Mouse (Mus musculus) intestine, postnatal 0 days (tissue): ENCODE results near the gene Hnrnpll. TPM values are rescaled to one million over a fixed set of nuclear protein-coding genes. Genes with fewer than 3 reads are reported as not detected.
A peak's percentile ranks its signal among the peaks of the same experiment; 100 is the strongest.

Experiments
- ATAC-seq: fragments of 200-750 bp; cut with Nextera tagmentation; 2 replicates; pipeline ENCODE4 v1.8.0; 2017; ENCODE audit warnings: mild to moderate bottlenecking, moderate TSS enrichment, moderate library complexity
- H3K27ac ChIP-seq: fragments of 300-500 bp; sonication (generic); 2 replicates; pipeline ENCODE4 v1.5.1; 2014; ENCODE audit warnings: mild to moderate bottlenecking, low read depth, low read length, moderate library complexity
- H3K27me3 ChIP-seq: fragments of 300-500 bp; sonication (generic); replicated peaks from 2 replicates; pipeline ENCODE4 v1.6.1; 2014; ENCODE audit warnings: low read length, mixed read lengths; ENCODE audit not compliant: control insufficient read depth, insufficient read depth
- H3K36me3 ChIP-seq: fragments of 300-500 bp; sonication (generic); 2 replicates; pipeline ENCODE4 v1.6.1; 2014; ENCODE audit warnings: mild to moderate bottlenecking, moderate library complexity; ENCODE audit not compliant: control insufficient read depth, insufficient read depth
- H3K4me1 ChIP-seq: fragments of 300-500 bp; sonication (generic); replicated peaks from 2 replicates; pipeline ENCODE4 v1.6.1; 2014; ENCODE audit warnings: antibody characterized with exemption, low read length, mixed read lengths; ENCODE audit not compliant: control insufficient read depth, insufficient read depth
- H3K4me2 ChIP-seq: fragments of 300-500 bp; sonication (generic); replicated peaks from 2 replicates; pipeline ENCODE4 v1.6.1; 2014; ENCODE audit warnings: low read depth, mild to moderate bottlenecking, moderate library complexity
- H3K4me3 ChIP-seq: fragments of 300-500 bp; sonication (generic); 2 replicates; pipeline ENCODE4 v1.5.1; 2014; ENCODE audit warnings: low read depth, low read length
- H3K9ac ChIP-seq: fragments of 300-500 bp; sonication (generic); 2 replicates; pipeline ENCODE4 v1.6.1; 2014; ENCODE audit warnings: mild to moderate bottlenecking, low read depth, low read length
- H3K9me3 ChIP-seq: fragments of 300-500 bp; sonication (generic); 2 replicates; pipeline ENCODE4 v1.6.1; 2016; ENCODE audit warnings: mixed run types; ENCODE audit not compliant: control insufficient read depth
- CTCF ChIP-seq: sonication (generic); IDR thresholded peaks from 2 replicates; pipeline ENCODE4 v1.5.1; 2016; ENCODE audit warnings: low read depth, mild to moderate bottlenecking, control low read depth, antibody characterized with exemption, moderate library complexity
- WGBS: fragments of 180-500 bp; shearing (Covaris S2); extraction: QIAGEN DNeasy Blood & Tissue Kit; methylation state at CpG from one replicate; pipeline ENCODE4 v1.1.7; 2014; 5-methylcytosine and 5-hydroxymethylcytosine counted together
- polyA plus RNA-seq: library from polyadenylated mRNA; unstranded; fragments of >200 nt; fragmentation: Nextera tagmentation; extraction: Ambion mirVana; gene quantifications from 2 replicates; pipeline ENCODE4 v1.2.1, GENCODE M21; 2015

The Hnrnpll gene
- polyA plus RNA-seq, 1 experiment from 2014 or later, result 21.9 TPM

DNA sequence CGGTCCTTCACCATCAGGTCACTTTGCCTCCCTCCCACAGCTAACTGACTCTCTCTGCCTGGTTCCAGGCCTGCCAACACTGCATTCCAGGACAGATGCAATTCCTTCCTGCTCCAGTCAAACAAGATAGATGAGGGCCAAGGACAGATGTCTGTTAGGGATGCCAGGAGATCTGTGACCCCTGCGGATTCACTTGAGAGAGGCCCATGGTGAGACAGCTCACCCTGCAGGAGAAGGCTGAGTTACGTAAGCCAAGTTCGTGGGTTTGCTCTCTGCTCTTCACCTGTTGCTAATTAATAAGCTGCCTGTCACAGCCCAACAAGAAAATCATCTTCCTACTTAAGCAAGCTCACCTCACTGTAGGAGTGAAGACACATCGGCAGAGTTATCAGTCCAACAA lies 63.1 kb downstream of the Hnrnpll start:
- Histone ChIP-seq H3K27me3 (no peaks in the 10 kb centered on the region), H3K4me1 (no peaks in the 10 kb centered on the region), H3K9ac (no peak overlapping the region), H3K4me2 (no peak overlapping the region), H3K27ac (no peak overlapping the region), H3K9me3 (no peaks in the 10 kb centered on the region), H3K4me3 (no peak overlapping the region), H3K36me3 (no peaks in the 10 kb centered on the region)
- 78% methylated on average over 5 of the region's 5 CpGs for WGBS
- ATAC-seq, result no peak
- no peak for TF ChIP-seq CTCF

DNA sequence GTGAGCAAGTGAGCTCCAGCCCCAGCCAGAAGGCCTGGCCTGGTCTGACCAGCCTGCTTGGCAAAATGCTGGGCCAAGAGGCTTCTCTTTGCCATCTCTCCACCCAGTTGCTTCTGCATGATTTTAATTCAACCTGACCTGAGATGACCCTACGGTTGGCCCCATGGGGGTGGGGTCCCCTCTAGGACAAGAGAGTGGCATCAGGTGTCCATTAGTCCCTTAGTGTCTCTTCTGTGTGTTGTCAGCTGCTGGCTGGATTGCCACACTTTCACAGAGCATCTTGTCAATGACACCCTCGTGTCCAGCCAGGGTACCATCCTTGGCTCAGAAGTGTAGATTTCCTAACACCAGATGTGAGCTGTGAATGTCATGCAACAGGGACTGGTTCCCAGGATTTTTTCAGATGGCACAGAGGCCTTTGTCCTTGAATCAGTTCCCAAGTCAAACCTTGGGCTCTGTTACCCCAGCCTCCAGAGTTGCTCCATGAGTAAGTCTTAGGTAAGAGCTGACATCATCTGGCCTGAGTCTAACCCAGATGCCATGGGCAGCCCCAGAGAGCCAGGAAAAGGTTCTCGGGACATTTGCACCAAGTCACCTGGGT lies 66.9 kb downstream of the Hnrnpll start:
- Histone ChIP-seq H3K36me3 (no peaks in the 10 kb centered on the region), H3K4me2 (no peak overlapping the region), H3K27me3 (no peaks in the 10 kb centered on the region), H3K9me3 (no peaks in the 10 kb centered on the region), H3K9ac (no peak overlapping the region), H3K4me3 (no peak overlapping the region), H3K4me1 (no peaks in the 10 kb centered on the region), H3K27ac (no peak overlapping the region)
- TF ChIP-seq CTCF, result no peak
- ATAC-seq, result no peak
- WGBS, result 87% methylated on average over 3 of the region's 3 CpGs

GRCm38 (mm10) chr17:79992114-79992513 lies 70.0 kb downstream of the Hnrnpll start:
- H3K4me2 ChIP-seq, result no peak overlapping the region
- ATAC-seq, result no peak
- H3K36me3 ChIP-seq, result no peaks in the 10 kb centered on the region
- H3K4me3 ChIP-seq, result no peak overlapping the region
- no peak overlapping the region for H3K9ac ChIP-seq
- no peak overlapping the region for H3K27ac ChIP-seq
- peak; percentile 40 for TF ChIP-seq CTCF
- H3K4me1 ChIP-seq, result no peaks in the 10 kb centered on the region
- WGBS, result 80% methylated on average over 3 of the region's 3 CpGs
- no peaks in the 10 kb centered on the region for H3K27me3 ChIP-seq
- no peaks in the 10 kb centered on the region for H3K9me3 ChIP-seq

DNA sequence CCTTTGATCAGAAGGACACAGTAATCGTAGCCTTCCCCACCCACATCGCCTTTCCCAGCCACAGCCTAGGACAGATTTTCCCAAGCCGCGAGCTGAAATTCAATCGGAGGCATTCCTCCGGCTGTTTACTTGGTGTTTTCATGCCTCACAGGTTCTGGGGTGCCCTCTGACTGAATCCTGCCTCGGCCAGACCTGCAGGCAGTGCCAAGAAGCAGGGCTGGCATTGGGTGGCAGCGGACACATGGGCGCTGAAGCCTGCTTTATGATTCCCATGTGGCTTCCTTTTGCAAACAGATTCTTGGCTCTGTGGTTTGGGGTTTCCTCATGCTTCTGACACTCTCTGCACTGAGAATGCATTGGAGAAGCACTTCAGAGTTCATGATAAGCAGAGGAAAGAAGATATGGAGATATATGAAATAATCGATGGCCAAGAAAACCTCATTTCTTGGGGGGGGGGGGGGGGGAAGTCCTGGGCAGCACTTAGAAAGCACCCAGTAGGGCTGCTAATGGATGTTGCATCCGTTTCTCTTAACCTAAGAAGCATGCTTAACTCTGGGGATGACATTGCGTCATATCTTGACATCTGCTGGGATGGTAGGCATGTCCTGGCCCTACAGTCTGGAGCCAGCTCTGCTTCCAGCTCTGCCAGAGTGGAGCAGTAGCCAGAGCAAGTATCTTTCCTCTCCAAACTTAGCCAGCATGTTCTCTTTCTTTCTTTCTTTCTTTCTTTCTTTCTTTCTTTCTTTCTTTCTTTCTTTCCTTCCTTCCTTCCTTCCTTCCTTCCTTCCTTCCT lies 70.8 kb downstream of the Hnrnpll start:
- Histone ChIP-seq H3K9me3 (no peaks in the 10 kb centered on the region), H3K9ac (no peak overlapping the region), H3K36me3 (no peaks in the 10 kb centered on the region), H3K27me3 (no peaks in the 10 kb centered on the region), H3K4me2 (no peak overlapping the region), H3K4me1 (no peaks in the 10 kb centered on the region), H3K4me3 (no peak overlapping the region), H3K27ac (no peak overlapping the region)
- WGBS, result 81% methylated on average over 12 of the region's 12 CpGs
- ATAC-seq, result no peak
- no peak for TF ChIP-seq CTCF

DNA sequence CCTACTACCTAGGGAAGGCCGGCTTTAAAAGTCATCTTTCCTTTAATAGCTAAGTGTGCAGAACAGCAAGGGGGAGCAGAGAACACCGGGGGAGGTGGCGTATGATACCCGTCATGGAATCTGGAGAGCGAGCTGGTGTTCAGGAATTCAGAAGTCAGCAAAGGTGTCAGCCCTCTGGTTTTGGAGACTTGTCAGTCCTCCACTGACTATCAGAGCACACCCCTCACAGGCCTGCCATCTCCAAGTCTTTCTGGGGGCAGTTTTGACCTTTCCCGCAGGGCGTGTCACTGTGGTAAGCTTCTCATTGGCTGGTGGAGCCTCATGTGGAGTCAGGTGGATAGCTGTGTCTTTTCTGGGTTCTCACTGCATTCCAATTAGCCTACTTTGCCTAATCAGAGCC lies 72.0 kb downstream of the Hnrnpll start:
- Histone ChIP-seq H3K4me1 (no peaks in the 10 kb centered on the region), H3K9me3 (no peaks in the 10 kb centered on the region), H3K36me3 (no peaks in the 10 kb centered on the region), H3K27ac (no peak overlapping the region), H3K9ac (no peak overlapping the region), H3K4me3 (no peak overlapping the region), H3K27me3 (no peaks in the 10 kb centered on the region), H3K4me2 (no peak overlapping the region)
- no peak for TF ChIP-seq CTCF
- 84% methylated on average over 7 of the region's 7 CpGs for WGBS
- no peak for ATAC-seq

DNA sequence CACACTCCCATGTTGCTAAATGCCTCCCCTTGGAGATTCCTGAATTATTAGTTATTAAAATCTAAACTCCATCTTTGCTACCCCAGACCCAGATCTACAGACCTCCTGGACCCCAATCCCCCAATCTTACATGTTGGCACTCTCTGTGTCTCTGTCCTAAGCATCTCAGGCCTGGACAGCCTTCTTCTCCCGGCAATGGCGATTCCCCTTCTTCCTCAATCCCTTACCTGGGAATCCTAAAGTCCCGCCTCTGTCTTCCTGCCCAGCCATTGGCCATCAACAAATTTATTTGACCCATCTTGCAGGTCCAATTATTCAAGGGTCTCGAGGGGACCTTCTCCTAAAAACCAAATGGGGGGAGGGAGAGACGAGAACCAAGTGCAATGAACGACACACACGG lies 77.7 kb downstream of the Hnrnpll start:
- H3K27ac ChIP-seq, result no peak overlapping the region
- no peak overlapping the region for H3K9ac ChIP-seq
- no peak overlapping the region for H3K4me3 ChIP-seq
- no peaks in the 10 kb centered on the region for H3K36me3 ChIP-seq
- H3K27me3 ChIP-seq, result no peaks in the 10 kb centered on the region
- no peak for TF ChIP-seq CTCF
- 96% methylated on average over 7 of the region's 7 CpGs for WGBS
- no peak for ATAC-seq
- H3K4me1 ChIP-seq, result peaks cover 12% of the 10 kb centered on the region; the same call in 1 of the 2 replicates
- no peak overlapping the region for H3K4me2 ChIP-seq
- no peaks in the 10 kb centered on the region for H3K9me3 ChIP-seq
